Mouse (Mus musculus) embryonic facial prominence, embryonic 11.5 days (tissue): ENCODE data around the gene Abhd17a. TPM values are rescaled to one million over a fixed set of nuclear protein-coding genes. Genes with fewer than 3 reads are reported as not detected.
A peak's percentile ranks its signal among the peaks of the same experiment; 100 is the strongest.

Experiments used
- ATAC-seq: fragments of 200-750 bp; cut with Nextera tagmentation; replicated peaks from 2 replicates; pipeline ENCODE4 v1.8.0; 2017; ENCODE audit warnings: low read depth; ENCODE audit not compliant: insufficient number of reproducible peaks, low FRiP score, low TSS enrichment
- DNase-seq: peaks from one replicate; pipeline ENCODE4 v3.0.0-alpha.2; 2015; ENCODE audit warnings: low spot score
- H3K27ac ChIP-seq: fragments of 300-500 bp; sonication (generic); replicated peaks from 2 replicates; pipeline ENCODE4 v1.5.1; 2014; ENCODE audit warnings: mild to moderate bottlenecking, low read depth, low read length, control low read depth
- H3K27me3 ChIP-seq: fragments of 300-500 bp; sonication (generic); 2 replicates; pipeline ENCODE4 v1.6.1; 2014; ENCODE audit warnings: mild to moderate bottlenecking, low read length, moderate library complexity, mixed read lengths; ENCODE audit not compliant: control insufficient read depth, insufficient read depth
- H3K36me3 ChIP-seq: fragments of 300-500 bp; sonication (generic); replicated peaks from 2 replicates; pipeline ENCODE4 v1.6.1; 2014; ENCODE audit warnings: low read depth, mild to moderate bottlenecking, low read length, moderate library complexity, mixed read lengths; ENCODE audit not compliant: control insufficient read depth, insufficient read depth
- H3K4me1 ChIP-seq: fragments of 300-500 bp; sonication (generic); 2 replicates; pipeline ENCODE4 v1.6.1; 2014; ENCODE audit warnings: low read length, mixed read lengths; ENCODE audit not compliant: control insufficient read depth, insufficient read depth
- H3K4me2 ChIP-seq: fragments of 300-500 bp; sonication (generic); 2 replicates; pipeline ENCODE4 v1.6.1; 2014; ENCODE audit warnings: low read depth, mild to moderate bottlenecking, control low read depth, low read length, moderate library complexity
- H3K4me3 ChIP-seq: fragments of 300-500 bp; sonication (generic); 2 replicates; pipeline ENCODE4 v1.5.1; 2014; ENCODE audit warnings: low read depth, low read length, control low read depth
- H3K9ac ChIP-seq: fragments of 300-500 bp; sonication (generic); replicated peaks from 2 replicates; pipeline ENCODE4 v1.6.1; 2014; ENCODE audit warnings: mild to moderate bottlenecking, control low read depth, low read length
- H3K9me3 ChIP-seq: fragments of 300-500 bp; sonication (generic); replicated peaks from 2 replicates; pipeline ENCODE4 v1.6.1; 2016; ENCODE audit warnings: mild to moderate bottlenecking, low read length, inconsistent platforms, mixed read lengths; ENCODE audit not compliant: control insufficient read depth
- WGBS: fragments of 180-500 bp; shearing (Covaris S2); extraction: QIAGEN DNeasy Blood & Tissue Kit; methylation state at CpG from one replicate; pipeline ENCODE4 v1.1.7; 2014; 5-methylcytosine and 5-hydroxymethylcytosine counted together
- polyA plus RNA-seq: library from polyadenylated mRNA; unstranded; fragments of >200 nt; fragmentation: Nextera tagmentation; extraction: Ambion mirVana; gene quantifications from 2 replicates; pipeline ENCODE4 v1.2.1, GENCODE M21; 2014

Abhd17a gene
- polyA plus RNA-seq, 1 experiment from 2014 or later: 94.8 TPM

- peaks cover 4% of the 10 kb centered on the region; the same call in 1 of the 2 replicates for H3K4me1 ChIP-seq
- no peak overlapping the region for H3K9ac ChIP-seq
- no peak for ATAC-seq
- H3K9me3 ChIP-seq: no peaks in the 10 kb centered on the region
- no peak overlapping the region for H3K27ac ChIP-seq
- no peaks in the 10 kb centered on the region for H3K27me3 ChIP-seq
- DNase-seq: peak; percentile 74
- no peaks in the 10 kb centered on the region for H3K36me3 ChIP-seq
- WGBS: 35% methylated on average over 5 of the region's 5 CpGs
- no peak overlapping the region for H3K4me3 ChIP-seq
- no peak overlapping the region for H3K4me2 ChIP-seq
These were observed 32.7 kb downstream of the Abhd17a start for GRCm38 (mm10) chr10:80557346-80557965.

DNA sequence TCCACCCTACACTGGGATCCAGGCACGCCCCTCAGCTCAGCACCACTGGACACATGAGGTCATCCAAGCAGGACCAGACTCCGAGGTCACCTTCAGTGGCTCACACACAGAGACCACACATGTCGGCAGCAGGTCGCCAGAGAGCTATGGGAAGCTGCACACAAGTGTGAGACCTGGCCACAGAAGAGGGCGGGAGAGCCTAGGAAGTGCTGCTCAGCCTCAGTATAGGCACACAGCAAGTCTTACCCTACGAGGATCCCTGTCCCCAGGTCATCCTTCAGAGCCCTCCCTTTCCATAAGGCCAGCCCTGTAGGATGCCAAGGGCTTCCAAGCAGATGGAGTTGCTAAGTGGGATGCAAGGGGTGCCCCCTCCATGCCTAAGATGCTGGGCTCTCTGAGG lies 36.1 kb downstream of the Abhd17a start:
- Histone ChIP-seq H3K36me3 (no peaks in the 10 kb centered on the region), H3K9ac (no peak overlapping the region), H3K4me1 (no peaks in the 10 kb centered on the region), H3K4me3 (no peak overlapping the region), H3K4me2 (no peak overlapping the region), H3K27me3 (no peaks in the 10 kb centered on the region), H3K27ac (no peak overlapping the region), H3K9me3 (no peaks in the 10 kb centered on the region)
- 89% methylated on average over 6 of the region's 6 CpGs for WGBS
- DNase-seq: no peak
- no peak for ATAC-seq

DNA sequence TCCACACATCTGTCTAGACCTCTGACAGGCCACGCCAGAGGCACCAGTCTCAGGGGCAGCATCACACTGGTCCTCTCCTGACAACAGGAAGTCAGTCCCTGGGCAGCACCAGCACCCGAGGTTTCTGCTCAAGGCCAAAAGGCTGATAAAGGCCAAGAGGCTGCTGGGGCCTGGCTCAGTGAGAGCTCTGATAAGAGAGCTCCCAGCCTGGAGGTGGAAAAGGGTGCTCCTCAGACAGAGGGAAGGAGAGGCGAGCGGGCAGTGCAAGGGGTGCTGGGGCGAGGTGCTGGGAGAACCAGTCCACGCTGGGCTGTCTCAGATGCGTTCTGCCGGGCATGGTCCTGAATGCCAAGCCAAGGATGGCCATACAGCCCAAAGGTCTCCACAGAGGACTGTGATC lies 36.6 kb downstream of the Abhd17a start:
- DNase-seq (no peak), ATAC-seq (no peak)
- 89% methylated on average over 8 of the region's 8 CpGs for WGBS
- Histone ChIP-seq H3K27ac (no peak overlapping the region), H3K36me3 (no peaks in the 10 kb centered on the region), H3K4me3 (no peak overlapping the region), H3K9ac (no peak overlapping the region), H3K27me3 (no peaks in the 10 kb centered on the region), H3K4me1 (no peaks in the 10 kb centered on the region), H3K4me2 (no peak overlapping the region), H3K9me3 (no peaks in the 10 kb centered on the region)

DNA sequence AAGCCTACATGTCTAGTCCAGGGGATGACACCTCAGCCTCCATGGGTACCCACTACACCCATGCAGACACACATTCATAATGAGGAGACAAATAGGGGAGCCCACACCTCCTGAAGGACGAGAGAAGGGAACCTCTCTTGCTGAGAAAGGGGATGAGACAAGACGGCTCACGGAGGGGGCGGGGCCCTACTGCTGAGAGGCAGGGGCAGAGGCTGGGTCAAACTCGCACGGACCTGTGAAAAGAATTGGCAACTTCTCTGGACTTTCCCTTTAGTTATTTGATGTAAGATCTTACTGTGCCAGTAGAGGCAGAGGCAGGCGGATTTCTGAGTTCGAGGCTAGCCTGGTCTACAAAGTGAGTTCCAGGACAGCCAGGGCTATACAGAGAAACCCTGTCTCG lies 37.8 kb downstream of the Abhd17a start:
- DNase-seq: no peak
- Histone ChIP-seq H3K27me3 (no peaks in the 10 kb centered on the region), H3K27ac (no peak overlapping the region), H3K36me3 (no peaks in the 10 kb centered on the region; the same call in none of the 2 replicates), H3K9ac (no peak overlapping the region), H3K9me3 (no peaks in the 10 kb centered on the region), H3K4me1 (no peaks in the 10 kb centered on the region), H3K4me2 (no peak overlapping the region), H3K4me3 (no peak overlapping the region)
- 65% methylated on average over 9 of the region's 9 CpGs for WGBS
- no peak for ATAC-seq

DNA sequence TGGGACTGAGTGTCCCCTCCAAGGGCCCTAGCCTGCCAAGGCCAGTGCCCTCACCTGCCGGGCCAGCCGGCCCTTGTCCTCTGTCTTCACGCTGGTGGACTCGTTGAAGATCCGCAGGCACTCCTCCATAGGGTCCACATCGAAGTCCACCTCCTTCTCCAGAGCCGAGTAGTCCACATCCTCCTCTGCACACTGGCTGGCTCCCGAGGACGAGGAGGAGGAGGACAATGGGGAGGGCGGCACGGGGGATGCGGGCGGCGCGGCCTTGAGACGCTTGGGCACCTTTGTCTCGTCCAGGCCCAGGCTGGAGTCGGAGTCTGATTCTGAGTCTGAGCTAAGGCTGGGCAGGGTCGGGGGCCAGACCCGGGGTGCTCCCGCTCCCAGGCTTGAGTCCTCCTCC lies 40.9 kb downstream of the Abhd17a start:
- 91% methylated on average over 21 of the region's 21 CpGs for WGBS

GRCm38 (mm10) chr10:80548428-80549006 lies 41.6 kb downstream of the Abhd17a start:
- ATAC-seq (no peak; the same call in 1 of the 2 replicates), DNase-seq (peak; percentile 65)
- Histone ChIP-seq H3K27ac (no peak overlapping the region), H3K36me3 (peaks cover 5% of the 10 kb centered on the region), H3K9ac (no peak overlapping the region), H3K9me3 (no peaks in the 10 kb centered on the region), H3K4me2 (no peak overlapping the region), H3K27me3 (no peaks in the 10 kb centered on the region), H3K4me1 (no peaks in the 10 kb centered on the region), H3K4me3 (no peak overlapping the region)
- WGBS: 78% methylated on average over 10 of the region's 10 CpGs

More for the DNA sequence above, 40.9 kb downstream of the Abhd17a start:
- no peak overlapping the region for H3K9ac ChIP-seq
- ATAC-seq (no peak), DNase-seq (no peak)
- no peak overlapping the region for H3K27ac ChIP-seq
- no peaks in the 10 kb centered on the region for H3K27me3 ChIP-seq
- no peaks in the 10 kb centered on the region for H3K9me3 ChIP-seq
- no peak overlapping the region for H3K4me3 ChIP-seq
- H3K4me2 ChIP-seq: no peak overlapping the region
- no peaks in the 10 kb centered on the region for H3K4me1 ChIP-seq
- peaks cover 1% of the 10 kb centered on the region for H3K36me3 ChIP-seq

- no peaks in the 10 kb centered on the region for H3K4me1 ChIP-seq
- DNase-seq: no peak
- no peak overlapping the region for H3K9ac ChIP-seq
- H3K36me3 ChIP-seq: peaks cover 6% of the 10 kb centered on the region
- H3K27ac ChIP-seq: no peak overlapping the region
- H3K27me3 ChIP-seq: no peaks in the 10 kb centered on the region
- no peak for ATAC-seq
- no peak overlapping the region for H3K4me3 ChIP-seq
- no peak overlapping the region for H3K4me2 ChIP-seq
- no peaks in the 10 kb centered on the region for H3K9me3 ChIP-seq
- 88% methylated on average over 15 of the region's 15 CpGs for WGBS
These were observed 42.6 kb downstream of the Abhd17a start for GRCm38 (mm10) chr10:80547539-80547938.

- H3K27ac ChIP-seq: no peak overlapping the region
- WGBS: 95% methylated on average over 4 of the region's 4 CpGs
- H3K4me1 ChIP-seq: no peaks in the 10 kb centered on the region
- H3K36me3 ChIP-seq: peaks cover 10% of the 10 kb centered on the region
- H3K4me2 ChIP-seq: no peak overlapping the region
- H3K9me3 ChIP-seq: no peaks in the 10 kb centered on the region
- no peak for DNase-seq
- H3K9ac ChIP-seq: no peak overlapping the region
- H3K27me3 ChIP-seq: no peaks in the 10 kb centered on the region
- no peak for ATAC-seq
- no peak overlapping the region for H3K4me3 ChIP-seq
These were observed 43.2 kb downstream of the Abhd17a start for GRCm38 (mm10) chr10:80546945-80547344.
